Mouse (Mus musculus) urinary bladder, postnatal 36 days (tissue): ENCODE results near the gene Mrpl33.

ENCODE experiments used
- DNase-seq, 2 experiments: peaks; one replicate each; pipeline ENCODE4 v3.0.0; 2022; ENCODE audit warnings: low spot score in 2 of 2, mixed read lengths in 1 of 2

Gene Mrpl33

GRCm38 (mm10) chr5:31697644-31698296 is 101.0 kb downstream of the Mrpl33 start, which contains the start of gene Babam2:
TSS of gene Babam2 (plus strand) at chr5:31697684.
- DNase-seq, result peak; percentile 86 to 90

GRCm38 (mm10) chr5:31698297-31698726 is 101.6 kb downstream of the Mrpl33 start:
- DNase-seq, result peak; percentile 77 to 83

GRCm38 (mm10) chr5:31698931-31699330 is 102.2 kb downstream of the Mrpl33 start:
- DNase-seq, result no peak

GRCm38 (mm10) chr5:31699397-31699796 is 102.7 kb downstream of the Mrpl33 start:
- DNase-seq, result no peak

DNA sequence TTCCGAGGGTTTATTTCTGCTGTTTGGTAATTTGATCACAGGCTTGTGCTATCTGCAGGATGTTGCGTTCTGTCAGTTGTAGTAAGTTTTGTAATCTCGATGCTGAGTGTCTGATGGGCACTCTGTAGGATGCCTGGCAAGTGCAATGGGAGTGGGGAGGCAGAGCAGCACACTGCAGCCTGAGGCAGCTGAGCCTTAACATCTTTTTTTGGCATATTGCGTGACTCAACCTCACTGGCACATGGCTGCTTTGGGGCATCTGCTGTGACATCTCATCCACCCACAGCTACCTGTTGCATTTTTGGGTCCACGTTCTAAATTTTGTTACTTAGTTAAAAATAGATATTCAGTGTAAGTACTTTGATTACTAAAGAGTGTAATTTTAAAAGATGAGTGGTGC is 108.2 kb downstream of the Mrpl33 start:
- no peak for DNase-seq

- no peak for DNase-seq
These were observed 110.1 kb downstream of the Mrpl33 start for GRCm38 (mm10) chr5:31706826-31707225.

DNA sequence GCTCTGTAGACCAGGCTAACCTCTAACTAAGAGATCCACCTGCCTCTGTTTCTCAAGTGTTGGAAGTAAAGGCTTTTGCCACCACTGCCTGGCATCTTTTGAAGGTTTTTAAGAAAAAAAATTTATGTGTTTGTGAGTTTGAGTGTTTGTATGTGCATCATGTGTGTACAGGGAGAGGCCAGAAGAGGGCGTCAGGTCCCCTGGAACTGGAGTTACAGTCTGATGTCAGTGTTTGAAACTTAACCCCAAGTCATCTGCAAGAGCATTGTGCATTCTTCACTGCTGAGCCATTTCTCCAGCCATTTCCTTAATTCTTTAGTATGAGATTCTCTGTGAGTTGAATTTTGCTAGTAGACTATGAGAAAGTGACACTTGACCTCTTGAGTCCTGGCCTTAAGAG is 112.7 kb downstream of the Mrpl33 start:
- no peak for DNase-seq

- DNase-seq, result no peak
These were observed 116.6 kb downstream of the Mrpl33 start for GRCm38 (mm10) chr5:31713280-31713711.

DNA sequence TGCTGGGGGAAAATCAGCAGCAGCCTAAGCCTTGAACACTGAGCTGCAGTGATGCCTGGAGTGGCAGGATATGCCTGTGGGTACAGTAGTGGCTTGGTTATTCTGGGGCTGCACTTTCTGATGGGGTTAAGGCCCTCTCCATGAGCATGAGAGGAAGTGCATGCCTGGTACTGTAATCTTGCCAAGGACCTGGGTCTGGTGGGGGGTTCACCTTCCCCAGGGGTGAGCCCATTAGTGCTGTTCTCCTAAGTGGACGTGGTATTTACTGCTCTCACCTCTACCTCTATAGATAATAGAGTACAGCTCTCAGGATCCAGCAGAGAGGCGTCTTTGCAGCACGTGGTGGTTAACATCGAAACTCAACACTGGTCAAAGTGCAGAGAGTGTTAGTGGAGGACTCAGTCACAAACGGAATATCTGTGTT is 117.1 kb downstream of the Mrpl33 start:
- DNase-seq, result no peak
